Mouse (Mus musculus): Measurements from ENCODE around the gene Trp53. TPM values are rescaled to one million over a fixed set of nuclear protein-coding genes. Genes with fewer than 3 reads are reported as not detected.
A peak's percentile ranks its signal among the peaks of the same experiment; 100 is the strongest.

Trp53 gene
- polyA plus RNA-seq, 1 experiment from 2014 or later = 109 TPM

GRCm38 (mm10) chr11:69552622-69553340 is 27.4 kb upstream of the Trp53 start:
- WGBS = 13% methylated on average over 14 of the region's 14 CpGs
- H3K27ac ChIP-seq = peak overlapping the region; percentile 90
- 0 out of 2 replicates have a peak overlapping the region, but pooled peaks have one; percentile 9 for H3K9ac ChIP-seq
- H3K4me1 ChIP-seq = peaks cover 81% of the 10 kb centered on the region
- no peaks in the 10 kb centered on the region for H3K27me3 ChIP-seq
- no peak overlapping the region for H3K4me3 ChIP-seq
- no peaks in the 10 kb centered on the region for H3K9me3 ChIP-seq (replicated peaks)
- peak; percentile 87 for ATAC-seq (ENCODE audit: low FRiP score)
- H3K4me2 ChIP-seq (replicated peaks) = peak overlapping the region; percentile 44
- H3K36me3 ChIP-seq = peaks cover 10% of the 10 kb centered on the region; the same call in 1 of the 2 replicates

DNA sequence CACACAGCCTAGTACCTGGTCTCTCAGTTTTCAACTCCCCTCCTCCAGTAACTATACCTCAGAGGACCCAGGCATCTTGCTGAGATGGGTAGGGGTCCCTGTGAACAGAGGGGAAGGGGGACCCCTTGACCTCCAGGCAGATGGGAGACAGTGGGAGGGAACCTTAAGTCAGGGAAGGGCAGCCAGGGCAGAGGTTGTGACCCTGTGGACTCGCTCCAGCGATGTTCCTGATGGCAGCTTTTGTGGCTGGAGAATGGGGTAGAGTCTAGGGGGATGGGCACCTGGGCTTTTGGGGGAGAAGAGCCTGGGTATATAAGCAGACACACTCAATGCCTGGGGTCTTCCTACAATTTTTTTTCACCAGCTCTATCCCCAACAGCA is 26.8 kb upstream of the Trp53 start:
- Histone ChIP-seq H3K4me2 (replicated peaks) (peak overlapping the region; percentile 44), H3K4me1 (peaks cover 81% of the 10 kb centered on the region), H3K9me3 (replicated peaks) (no peaks in the 10 kb centered on the region), H3K4me3 (no peak overlapping the region), H3K36me3 (peaks cover 10% of the 10 kb centered on the region; the same call in 1 of the 2 replicates), H3K27ac (peak overlapping the region; percentile 90), H3K9ac (no peak overlapping the region), H3K27me3 (0 out of 2 replicates have a peak, but pooled peaks cover 2% of the 10 kb centered on the region)
- 0% methylated on average over 2 of the region's 2 CpGs for WGBS
- ATAC-seq (ENCODE audit: low FRiP score) = 0 out of 2 replicates have a peak, but pooled peaks have one; percentile 9

GRCm38 (mm10) chr11:69554539-69555140 is 25.5 kb upstream of the Trp53 start:
- H3K27me3 ChIP-seq = 0 out of 2 replicates have a peak, but pooled peaks cover 2% of the 10 kb centered on the region
- no peak overlapping the region for H3K9ac ChIP-seq

GRCm38 (mm10) chr11:69557381-69557958 is 22.7 kb upstream of the Trp53 start:
- peak overlapping the region; percentile 49; the same call in 1 of the 2 replicates for H3K27ac ChIP-seq
- H3K4me3 ChIP-seq = peak overlapping the region; percentile 81
- H3K27me3 ChIP-seq = 0 out of 2 replicates have a peak, but pooled peaks cover 2% of the 10 kb centered on the region
- H3K4me1 ChIP-seq = peaks cover 94% of the 10 kb centered on the region
- peak; percentile 21; the same call in 1 of the 2 replicates for ATAC-seq (ENCODE audit: low FRiP score)
- no peaks in the 10 kb centered on the region for H3K9me3 ChIP-seq (replicated peaks)
- peak overlapping the region; percentile 42 for H3K9ac ChIP-seq
- H3K4me2 ChIP-seq (replicated peaks) = peak overlapping the region; percentile 95
- peaks cover 16% of the 10 kb centered on the region for H3K36me3 ChIP-seq
- whole genome bisulfite sequencing = 19% methylated on average over 14 of the region's 14 CpGs

More at GRCm38 (mm10) chr11:69554539-69555140, 25.5 kb upstream of the Trp53 start:
- H3K9me3 ChIP-seq (replicated peaks) = no peaks in the 10 kb centered on the region
- no peak overlapping the region for H3K4me2 ChIP-seq (replicated peaks)
- WGBS = 72% methylated on average over 5 of the region's 5 CpGs
- ATAC-seq (ENCODE audit: low FRiP score) = no peak
- peak overlapping the region; percentile 66 for H3K27ac ChIP-seq
- H3K36me3 ChIP-seq = peaks cover 10% of the 10 kb centered on the region; the same call in 1 of the 2 replicates
- peaks cover 81% of the 10 kb centered on the region for H3K4me1 ChIP-seq
- no peak overlapping the region for H3K4me3 ChIP-seq

GRCm38 (mm10) chr11:69558756-69559155 is 21.4 kb upstream of the Trp53 start:
- Histone ChIP-seq H3K4me1 (peaks cover 82% of the 10 kb centered on the region), H3K27ac (peak overlapping the region; percentile 92; the same call in 1 of the 2 replicates), H3K36me3 (peaks cover 29% of the 10 kb centered on the region), H3K9ac (peak overlapping the region; percentile 99), H3K4me3 (peak overlapping the region; percentile 81), H3K4me2 (replicated peaks) (peak overlapping the region; percentile 95), H3K27me3 (0 out of 2 replicates have a peak, but pooled peaks cover 5% of the 10 kb centered on the region), H3K9me3 (replicated peaks) (no peaks in the 10 kb centered on the region)
- no peak for ATAC-seq (ENCODE audit: low FRiP score)
- WGBS = 4% methylated on average over 6 of the region's 6 CpGs

GRCm38 (mm10) chr11:69559183-69559582 is 21.0 kb upstream of the Trp53 start:
- peak overlapping the region; percentile 81 for H3K4me3 ChIP-seq
- H3K4me2 ChIP-seq (replicated peaks) = peak overlapping the region; percentile 95
- H3K27me3 ChIP-seq = 0 out of 2 replicates have a peak, but pooled peaks cover 5% of the 10 kb centered on the region
- no peak for ATAC-seq (ENCODE audit: low FRiP score)
- peak overlapping the region; percentile 99 for H3K9ac ChIP-seq
- peaks cover 78% of the 10 kb centered on the region for H3K4me1 ChIP-seq
- 7% methylated on average over 5 of the region's 5 CpGs for WGBS
- no peaks in the 10 kb centered on the region for H3K9me3 ChIP-seq (replicated peaks)
- peaks cover 28% of the 10 kb centered on the region for H3K36me3 ChIP-seq
- peak overlapping the region; percentile 92 for H3K27ac ChIP-seq

GRCm38 (mm10) chr11:69559851-69560765 is 20.1 kb upstream of the Trp53 start, which contains the start of gene Efnb3:
Gene Efnb3 (minus strand): TSS chr11:69560205.
- H3K27ac ChIP-seq = peak within 1 kb of the TSS; percentile 92
- H3K9ac ChIP-seq = peak within 1 kb of the TSS; percentile 99
- peaks cover 69% of the 10 kb centered on the region for H3K4me1 ChIP-seq
- 0 out of 2 replicates have a peak, but pooled peaks cover 5% of the 10 kb centered on the region for H3K27me3 ChIP-seq
- no peaks in the 10 kb centered on the region for H3K9me3 ChIP-seq (replicated peaks)
- H3K36me3 ChIP-seq = peaks cover 27% of the 10 kb centered on the region
- peak within 1 kb of the TSS; percentile 81 for H3K4me3 ChIP-seq
- H3K4me2 ChIP-seq (replicated peaks) = peak within 1 kb of the TSS; percentile 95
- ATAC-seq (ENCODE audit: low FRiP score) = peak; percentile 38
- 1% methylated on average over 50 of the region's 59 CpGs for WGBS

DNA sequence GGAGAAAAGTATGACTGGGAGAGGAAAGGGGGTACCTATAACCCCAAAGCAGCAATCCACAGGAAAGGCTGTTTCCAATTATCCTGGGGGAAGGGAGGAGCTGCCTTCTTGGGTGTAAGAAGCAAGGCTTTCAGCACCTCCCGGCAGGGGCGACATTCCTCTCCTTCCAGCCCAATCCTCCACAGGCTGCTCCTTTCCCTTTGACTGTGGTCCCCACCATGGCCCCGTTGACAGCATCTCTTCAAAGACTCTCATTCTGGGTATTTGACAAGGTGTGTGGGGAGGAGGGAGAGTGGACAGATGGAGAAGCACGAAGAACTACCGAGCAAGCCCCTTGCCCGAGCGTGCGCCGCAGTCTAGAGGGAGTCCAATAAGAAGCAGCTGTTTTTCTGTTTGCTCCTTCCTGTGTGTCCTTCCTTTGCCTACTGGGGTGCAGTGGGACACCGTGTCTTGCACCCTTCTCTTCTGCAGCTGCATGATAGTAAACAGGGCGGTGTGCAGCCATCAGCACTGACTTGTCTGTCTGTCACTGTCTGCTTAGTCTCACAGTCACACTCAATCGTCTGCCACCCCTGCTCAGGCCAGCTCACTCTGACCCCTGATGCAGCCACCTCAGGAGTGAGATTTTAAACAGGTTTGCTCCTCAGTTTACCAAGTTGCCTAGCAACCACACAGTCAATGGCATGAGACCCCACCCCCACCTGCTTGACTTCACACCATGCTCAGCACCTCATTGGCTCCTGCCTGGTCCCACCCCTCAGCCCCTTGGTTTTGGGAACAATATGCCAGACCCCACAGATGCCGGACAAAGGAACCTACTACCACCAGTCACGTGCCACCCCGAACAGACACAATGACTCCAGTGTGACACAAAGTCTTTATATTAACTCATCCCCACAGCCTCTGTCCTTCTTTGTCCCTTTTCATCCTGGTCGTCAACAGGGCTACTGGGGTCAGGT is 19.0 kb upstream of the Trp53 start:
- Histone ChIP-seq H3K9ac (peak overlapping the region; percentile 99), H3K4me3 (peak overlapping the region; percentile 81; the same call in 1 of the 2 replicates), H3K27me3 (0 out of 2 replicates have a peak, but pooled peaks cover 5% of the 10 kb centered on the region), H3K4me2 (replicated peaks) (peak overlapping the region; percentile 95), H3K27ac (peak overlapping the region; percentile 92), H3K36me3 (peaks cover 35% of the 10 kb centered on the region), H3K4me1 (peaks cover 62% of the 10 kb centered on the region), H3K9me3 (replicated peaks) (no peaks in the 10 kb centered on the region)
- 9% methylated on average over 16 of the region's 16 CpGs for WGBS
- peak; percentile 51; the same call in 1 of the 2 replicates for ATAC-seq (ENCODE audit: low FRiP score)

- peaks cover 48% of the 10 kb centered on the region for H3K36me3 ChIP-seq
- 0 out of 2 replicates have a peak, but pooled peaks cover 3% of the 10 kb centered on the region for H3K27me3 ChIP-seq
- no peak overlapping the region for H3K4me2 ChIP-seq (replicated peaks)
- H3K9ac ChIP-seq = no peak overlapping the region
- no peaks in the 10 kb centered on the region for H3K9me3 ChIP-seq (replicated peaks)
- WGBS = 72% methylated on average over 13 of the region's 13 CpGs
- H3K4me3 ChIP-seq = no peak overlapping the region
- H3K4me1 ChIP-seq = peaks cover 40% of the 10 kb centered on the region
- H3K27ac ChIP-seq = no peak overlapping the region
- no peak for ATAC-seq (ENCODE audit: low FRiP score)
Observed at GRCm38 (mm10) chr11:69563373-69563772, 16.8 kb upstream of the Trp53 start.

DNA sequence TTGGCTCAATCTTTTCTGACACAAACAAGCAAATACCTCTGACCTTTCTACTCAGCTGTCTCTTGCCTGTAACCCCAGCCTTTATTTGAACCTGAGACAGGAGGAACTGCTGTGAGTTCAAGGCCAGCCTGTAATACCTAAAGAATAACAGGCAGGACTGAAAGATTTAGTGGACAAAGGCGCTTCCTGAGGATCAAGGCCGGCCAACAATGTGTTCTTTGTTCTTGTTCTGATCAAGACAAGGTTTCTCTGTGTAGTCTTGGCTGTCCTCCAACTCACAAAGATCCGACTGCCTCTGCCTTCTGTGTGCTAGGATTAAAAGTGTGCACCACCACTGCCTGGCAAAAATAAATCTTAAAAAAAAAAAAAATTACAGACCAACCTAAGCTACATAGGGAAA is 15.8 kb upstream of the Trp53 start:
- peaks cover 48% of the 10 kb centered on the region for H3K36me3 ChIP-seq
- peaks cover 29% of the 10 kb centered on the region for H3K4me1 ChIP-seq
- no peak overlapping the region for H3K4me3 ChIP-seq
- H3K27ac ChIP-seq = no peak overlapping the region
- H3K4me2 ChIP-seq (replicated peaks) = no peak overlapping the region
- ATAC-seq (ENCODE audit: low FRiP score) = no peak
- H3K9ac ChIP-seq = no peak overlapping the region
- no peaks in the 10 kb centered on the region for H3K9me3 ChIP-seq (replicated peaks)
- WGBS = 47% methylated on average over 3 of the region's 3 CpGs
- 0 out of 2 replicates have a peak, but pooled peaks cover 3% of the 10 kb centered on the region for H3K27me3 ChIP-seq

All from hindbrain, embryonic 12.5 days (tissue).